Mouse (Mus musculus): ENCODE data around the gene Foxp1. TPM values are rescaled to one million over a fixed set of nuclear protein-coding genes. Genes with fewer than 3 reads are reported as not detected.

Foxp1 gene
- total RNA-seq, 2 experiments from 2014 or later, result 132 to 157 TPM

- DNase-seq (ENCODE audit: low spot score in 2 of 2), result no peak
- intact Hi-C loops (cut with DNase I), result no loop called here
Observed at GRCm38 (mm10) chr6:99186569-99186968, 336.0 kb downstream of the Foxp1 start.

- intact Hi-C loops (cut with DNase I), result no loop called here
Observed at GRCm38 (mm10) chr6:99185797-99186196, 336.7 kb downstream of the Foxp1 start.

GRCm38 (mm10) chr6:99184051-99184450, 338.5 kb downstream of the Foxp1 start:
- no peak for DNase-seq (ENCODE audit: low spot score in 2 of 2)
- intact Hi-C loops (cut with DNase I), result no loop called here

More at GRCm38 (mm10) chr6:99185797-99186196, 336.7 kb downstream of the Foxp1 start:
- no peak for DNase-seq (ENCODE audit: low spot score in 2 of 2)

- intact Hi-C loops (cut with DNase I), result no loop called here
- DNase-seq (ENCODE audit: low spot score in 2 of 2), result no peak
Observed at GRCm38 (mm10) chr6:99182777-99183176, 339.7 kb downstream of the Foxp1 start.

- intact Hi-C loops (cut with DNase I), result no loop called here
- no peak for DNase-seq (ENCODE audit: low spot score in 2 of 2)
Observed at GRCm38 (mm10) chr6:99176216-99176615, 346.3 kb downstream of the Foxp1 start.

- intact Hi-C loops (cut with DNase I), result no loop called here
Observed at GRCm38 (mm10) chr6:99175377-99175776, 347.1 kb downstream of the Foxp1 start.

GRCm38 (mm10) chr6:99173902-99174210, 348.7 kb downstream of the Foxp1 start:
- intact Hi-C loops (cut with DNase I), result no loop called here
- DNase-seq (ENCODE audit: low spot score in 2 of 2), result no peak

More at GRCm38 (mm10) chr6:99175377-99175776, 347.1 kb downstream of the Foxp1 start:
- DNase-seq (ENCODE audit: low spot score in 2 of 2), result no peak

- intact Hi-C loops (cut with DNase I), result no loop called here
- DNase-seq (ENCODE audit: low spot score in 2 of 2), result no peak
Observed at GRCm38 (mm10) chr6:99173066-99173901, 349.2 kb downstream of the Foxp1 start.

- DNase-seq (ENCODE audit: low spot score in 2 of 2), result no peak
- intact Hi-C loops (cut with DNase I), result no loop called here
Observed at GRCm38 (mm10) chr6:99172589-99172986, 349.9 kb downstream of the Foxp1 start.

GRCm38 (mm10) chr6:99171901-99172588, 350.5 kb downstream of the Foxp1 start:
- no peak for DNase-seq (ENCODE audit: low spot score in 2 of 2)
- intact Hi-C loops (cut with DNase I), result no loop called here

GRCm38 (mm10) chr6:99171281-99171825, 351.2 kb downstream of the Foxp1 start:
- intact Hi-C loops (cut with DNase I), result no loop called here
- DNase-seq (ENCODE audit: low spot score in 2 of 2), result no peak

- no peak for DNase-seq (ENCODE audit: low spot score in 2 of 2)
- intact Hi-C loops (cut with DNase I), result no loop called here
Observed at GRCm38 (mm10) chr6:99168727-99169126, 353.8 kb downstream of the Foxp1 start.

GRCm38 (mm10) chr6:99167001-99167400, 355.5 kb downstream of the Foxp1 start:
- intact Hi-C loops (cut with DNase I), result no loop called here
- DNase-seq (ENCODE audit: low spot score in 2 of 2), result no peak

- intact Hi-C loops (cut with DNase I), result no loop called here
Observed at GRCm38 (mm10) chr6:99166169-99166568, 356.4 kb downstream of the Foxp1 start.

GRCm38 (mm10) chr6:99164760-99165159, 357.8 kb downstream of the Foxp1 start:
- no peak for DNase-seq (ENCODE audit: low spot score in 2 of 2)
- intact Hi-C loops (cut with DNase I), result no loop called here

More at GRCm38 (mm10) chr6:99166169-99166568, 356.4 kb downstream of the Foxp1 start:
- peak; percentile 21 to 91 for DNase-seq (ENCODE audit: low spot score in 2 of 2)

- no peak for DNase-seq (ENCODE audit: low spot score in 2 of 2)
- intact Hi-C loops (cut with DNase I), result no loop called here
Observed at GRCm38 (mm10) chr6:99162716-99163115, 359.8 kb downstream of the Foxp1 start.

- DNase-seq (ENCODE audit: low spot score in 2 of 2), result no peak
- intact Hi-C loops (cut with DNase I), result no loop called here
Observed at GRCm38 (mm10) chr6:99160348-99160693, 362.2 kb downstream of the Foxp1 start.

- DNase-seq (ENCODE audit: low spot score in 2 of 2), result no peak
- intact Hi-C loops (cut with DNase I), result no loop called here
Observed at GRCm38 (mm10) chr6:99159452-99160347, 362.8 kb downstream of the Foxp1 start.

- intact Hi-C loops (cut with DNase I), result no loop called here
- DNase-seq (ENCODE audit: low spot score in 2 of 2), result no peak
Observed at GRCm38 (mm10) chr6:99153682-99154081, 368.8 kb downstream of the Foxp1 start.

GRCm38 (mm10) chr6:99146400-99146905, 376.1 kb downstream of the Foxp1 start:
- intact Hi-C loops (cut with DNase I), result no loop called here
- peak in 1 of 2 experiments; percentile 53 for DNase-seq (ENCODE audit: low spot score in 2 of 2)

Data from left cerebral cortex, postnatal 25 days (tissue).